Mouse (Mus musculus) spleen, postnatal 36 days (tissue): ENCODE data around the gene Mgat3.
A peak's percentile ranks its signal among the peaks of the same experiment; 100 is the strongest.

ENCODE experiments used
- DNase-seq, 2 experiments: peaks; one replicate each; pipeline ENCODE4 v3.0.0; 2022; ENCODE audit warnings: low spot score in 2 of 2, mixed read lengths in 1 of 2

Mgat3 gene

DNA sequence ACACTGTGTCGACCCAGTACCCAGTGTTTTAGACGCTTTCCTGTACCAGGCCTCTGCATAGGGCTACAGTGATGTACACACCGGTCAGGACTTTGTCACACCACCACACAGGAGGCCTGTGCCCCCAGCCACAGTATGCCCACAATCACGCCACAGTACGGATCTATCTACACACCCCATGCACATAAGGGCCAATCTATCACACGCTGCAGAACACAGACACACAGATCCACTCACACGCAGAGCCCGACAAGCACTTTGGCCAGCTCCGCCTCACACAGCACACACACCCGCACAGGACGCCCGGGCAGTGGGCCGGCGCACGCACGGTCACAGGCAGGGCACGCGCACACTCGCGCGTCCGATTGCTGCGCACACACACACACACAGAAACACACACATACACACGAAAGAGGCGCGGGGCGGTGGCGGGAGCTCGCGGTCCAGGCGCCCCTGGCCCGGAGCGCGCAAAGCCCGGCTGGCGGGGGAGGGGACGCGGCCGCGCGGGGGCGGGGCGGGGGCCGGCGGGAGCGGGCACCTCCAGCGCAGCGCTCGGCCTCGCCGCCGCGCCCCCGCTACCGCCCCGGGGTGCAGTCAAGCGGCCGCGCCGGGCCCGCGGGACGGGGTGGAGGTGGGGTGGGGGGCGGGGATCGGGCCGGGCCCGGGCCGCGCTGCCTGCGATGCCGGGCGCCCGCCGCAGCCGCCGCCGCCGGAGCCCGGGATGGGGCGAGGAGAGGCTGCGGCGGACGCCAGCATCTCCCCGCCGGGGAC lies at the start of gene Mgat3:
Mgat3 (plus strand) TSS at position 721 of the 771 bp plus-strand sequence.
- DNase-seq: no peak

DNA sequence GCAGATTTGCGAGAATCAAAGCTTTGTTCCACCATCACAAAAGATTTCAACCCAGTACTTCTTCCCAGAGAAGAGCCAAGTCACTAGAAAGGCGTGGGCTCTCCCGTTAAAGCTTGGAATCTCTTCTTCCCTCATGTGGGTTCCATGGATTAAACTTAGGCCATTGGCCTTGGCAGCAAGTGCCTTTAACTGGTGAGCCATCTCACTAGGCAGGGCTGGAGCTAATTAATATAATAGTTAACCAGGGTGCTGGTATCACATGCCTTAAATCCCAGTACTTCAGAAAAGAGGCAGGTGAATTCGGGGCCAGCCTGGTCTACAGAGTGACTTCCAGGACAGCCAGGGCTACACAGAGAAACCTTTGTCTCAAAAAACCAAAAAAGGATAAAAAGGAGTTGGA lies 48.9 kb upstream of the Mgat3 start:
- DNase-seq: no peak

DNA sequence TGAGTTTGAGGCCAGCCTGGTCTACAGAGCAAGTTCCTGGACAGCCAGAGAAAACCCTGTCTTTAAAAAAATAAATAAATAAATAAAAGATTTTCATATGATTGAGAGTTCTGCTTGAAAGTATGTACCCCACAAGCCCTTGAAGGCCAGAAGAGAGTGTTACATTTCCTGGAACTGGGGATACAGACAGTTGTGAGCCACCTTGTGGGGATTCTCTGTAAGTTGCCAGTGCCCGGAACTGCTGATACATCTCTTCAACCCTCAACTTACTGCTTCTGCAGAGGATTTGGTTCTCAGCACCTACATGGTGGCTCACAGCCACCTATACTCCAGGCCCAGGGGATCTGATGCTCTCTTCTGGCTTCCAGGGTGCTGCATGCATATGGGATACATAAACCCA lies 46.3 kb upstream of the Mgat3 start:
- no peak for DNase-seq

DNA sequence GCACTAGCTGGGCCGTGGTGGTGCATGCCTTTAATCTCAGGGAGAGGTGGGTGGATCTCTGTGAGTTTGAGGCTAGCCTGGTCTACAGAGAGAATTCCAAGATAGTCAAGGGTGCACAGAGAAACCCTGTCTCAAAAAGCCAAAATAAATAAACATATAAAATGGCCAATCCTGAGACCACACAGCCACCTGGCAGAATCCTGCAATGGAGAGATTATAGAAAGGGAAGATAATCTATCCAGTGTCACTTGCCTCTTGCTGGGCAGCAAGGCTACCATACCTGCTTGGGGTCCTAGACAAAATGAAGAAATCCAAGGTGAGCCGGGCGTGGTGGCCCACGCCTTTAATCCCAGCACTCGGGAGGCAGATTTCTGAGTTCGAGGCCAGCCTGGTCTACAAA lies 43.5 kb upstream of the Mgat3 start:
- no peak for DNase-seq

DNA sequence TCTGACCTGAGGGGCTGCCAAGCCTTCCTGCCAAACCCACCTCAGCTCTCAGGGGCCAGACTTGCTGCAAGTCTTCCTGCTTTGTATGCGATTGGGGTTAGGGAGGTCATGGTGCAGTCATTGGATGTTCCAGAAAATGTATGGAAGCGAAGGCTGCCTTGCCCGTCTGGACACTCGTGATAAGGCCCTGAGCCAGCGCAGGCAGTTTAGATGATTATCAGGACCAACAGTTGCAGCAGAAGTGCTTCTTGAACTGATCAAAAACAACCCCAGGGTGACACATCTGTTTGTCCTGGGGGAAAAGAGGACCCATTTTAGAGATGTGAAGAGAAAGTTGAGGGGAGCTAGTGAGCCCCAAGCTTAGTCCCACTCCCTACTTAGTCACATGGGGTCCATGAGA lies 42.8 kb upstream of the Mgat3 start:
- DNase-seq: peak; percentile 35 to 63

DNA sequence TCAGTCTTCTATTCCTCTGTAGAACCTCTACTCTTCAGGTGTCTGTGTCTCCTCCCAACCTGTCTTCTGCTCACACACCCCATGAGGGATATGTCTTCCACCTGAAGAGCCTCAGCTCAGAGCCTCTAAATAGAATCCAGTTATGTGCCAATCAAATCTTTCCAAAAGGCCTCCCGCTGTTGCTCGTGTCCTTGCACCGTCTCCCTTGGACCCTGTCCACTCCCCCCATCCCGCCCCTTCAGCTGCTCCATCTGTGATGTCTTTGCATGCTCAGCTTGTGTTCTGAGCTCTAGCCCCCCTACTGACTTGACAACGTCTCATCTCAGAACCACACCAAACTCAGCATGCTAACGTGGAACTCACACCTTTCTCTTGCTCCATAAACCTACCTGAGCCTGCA lies 42.1 kb upstream of the Mgat3 start:
- no peak for DNase-seq

DNA sequence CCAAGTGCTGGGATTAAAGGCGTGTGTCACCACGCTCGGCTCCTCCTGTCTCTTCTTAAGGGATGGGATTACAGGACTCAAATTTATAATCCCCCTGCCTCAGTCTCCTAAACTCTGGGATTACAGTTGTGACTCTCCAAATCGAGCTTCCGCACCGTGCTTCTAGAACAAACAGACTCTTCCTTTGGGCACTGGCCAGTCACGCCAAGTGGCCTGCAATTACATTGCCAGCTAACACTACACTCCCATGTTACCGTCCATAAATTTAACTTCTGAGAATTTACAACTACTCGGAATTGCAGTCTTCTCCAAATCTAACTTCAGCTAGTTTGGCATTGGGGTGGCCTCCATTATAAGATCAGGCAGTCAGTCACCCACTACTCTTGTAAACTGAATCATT lies 41.1 kb upstream of the Mgat3 start:
- DNase-seq: no peak

DNA sequence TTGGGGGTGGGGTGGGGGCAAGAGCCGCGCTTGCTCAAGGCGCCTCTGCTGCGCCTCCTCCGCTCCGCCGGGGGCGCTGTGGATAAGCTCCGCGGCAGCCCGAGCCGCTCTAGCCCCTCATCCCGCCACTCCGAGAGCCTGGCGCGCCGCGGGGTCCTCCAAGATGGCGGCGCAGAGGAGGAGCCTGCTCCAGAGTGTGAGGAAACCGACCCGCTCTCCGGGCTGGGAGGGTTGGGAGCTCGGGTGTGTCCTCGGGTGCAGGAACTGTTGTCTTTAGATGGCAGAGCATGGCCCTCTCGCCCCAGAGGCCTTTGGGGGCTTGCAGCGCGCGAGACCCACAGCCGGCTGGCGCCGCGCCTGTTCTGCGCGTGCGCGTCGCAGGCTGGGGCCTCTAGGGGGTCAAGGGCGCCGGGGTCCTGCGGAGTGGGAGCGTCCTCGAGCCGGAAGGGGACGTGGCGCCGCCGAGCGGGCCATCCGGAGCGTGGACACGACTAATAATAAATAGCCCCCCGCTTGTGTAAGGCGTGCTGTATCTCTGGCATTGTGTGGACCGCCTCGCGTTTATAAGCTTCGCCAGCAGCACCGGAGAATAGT lies 40.4 kb upstream of the Mgat3 start, which contains the start of gene Tab1:
Tab1 (plus strand) TSS at position 135 of the 594 bp plus-strand sequence.
- peak; percentile 89 for DNase-seq

DNA sequence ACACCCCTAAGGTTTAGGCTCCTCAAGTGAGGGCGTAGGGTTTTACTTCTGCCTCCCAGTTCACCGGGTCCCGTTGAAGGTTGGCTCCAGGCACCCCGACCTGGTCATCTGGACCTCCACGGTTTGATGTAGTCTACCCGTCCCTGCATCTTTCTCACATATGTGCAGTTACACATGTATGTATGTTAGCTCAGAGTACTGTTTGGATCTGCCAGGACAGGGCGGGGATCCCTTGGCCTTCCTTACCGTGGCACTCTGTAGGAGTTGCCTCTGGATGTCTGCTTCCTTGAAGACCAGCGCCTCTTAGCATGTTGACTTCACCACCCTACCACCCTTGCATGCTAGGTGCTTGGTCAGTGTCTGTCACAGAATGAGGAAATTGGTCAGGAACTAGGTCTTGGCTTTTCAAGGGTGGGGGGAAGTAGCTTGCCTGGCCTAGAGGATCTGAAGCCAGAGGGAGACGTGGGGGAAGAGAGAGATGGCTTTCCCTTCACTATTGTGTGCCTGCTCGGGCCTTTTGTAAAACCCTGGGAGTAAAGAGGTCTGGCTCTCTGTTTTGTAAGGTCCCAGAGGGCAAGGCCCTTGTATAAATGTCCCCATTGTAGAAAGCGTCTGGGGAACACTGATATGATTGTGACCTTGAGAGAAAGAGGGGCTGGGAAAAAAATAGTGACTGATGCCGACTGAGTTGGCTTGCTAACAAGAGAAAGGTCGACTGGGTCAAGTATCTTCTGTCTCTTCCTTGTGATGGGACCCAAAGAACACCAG lies 39.7 kb upstream of the Mgat3 start:
- peak; percentile 27 to 44 for DNase-seq

DNA sequence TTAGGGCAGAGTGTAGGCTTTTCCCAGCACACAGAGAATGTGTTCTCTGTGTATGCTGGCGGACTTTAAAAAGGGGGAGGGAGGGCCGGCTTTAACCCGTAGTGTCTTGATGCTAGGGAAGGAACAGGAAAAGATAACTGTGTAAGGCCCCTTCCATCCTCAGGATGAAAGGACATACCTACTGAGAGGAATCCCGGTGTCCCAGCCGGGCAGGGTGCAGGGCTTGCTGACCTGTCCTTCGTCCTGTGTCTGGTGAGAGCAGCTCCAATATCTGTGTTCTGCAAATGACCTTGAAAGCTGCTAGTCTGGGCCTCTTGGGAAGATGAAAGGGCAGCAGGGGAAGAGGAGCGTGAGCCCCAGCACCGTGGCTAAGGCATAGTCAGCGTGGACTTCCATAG lies 39.1 kb upstream of the Mgat3 start:
- no peak for DNase-seq

DNA sequence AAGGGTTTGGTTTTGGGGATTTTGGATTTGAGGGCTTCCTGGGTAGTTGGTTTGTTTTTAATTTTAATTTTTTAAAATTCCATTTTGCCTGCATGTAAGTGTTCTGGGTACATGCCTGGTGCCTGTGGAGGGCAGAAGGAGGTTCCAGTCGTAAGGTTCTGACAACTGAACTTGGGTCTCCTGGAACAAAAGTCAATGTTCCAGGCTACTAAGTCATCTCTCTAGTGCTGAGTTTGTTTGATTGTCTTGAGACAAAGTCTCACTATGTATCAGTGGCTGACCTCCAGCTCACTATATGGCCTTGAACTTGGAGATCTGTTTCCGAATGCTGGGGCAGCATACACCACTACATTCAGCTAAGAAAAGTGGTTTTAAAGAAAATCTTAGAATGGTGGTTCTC lies 38.0 kb upstream of the Mgat3 start:
- no peak for DNase-seq

DNA sequence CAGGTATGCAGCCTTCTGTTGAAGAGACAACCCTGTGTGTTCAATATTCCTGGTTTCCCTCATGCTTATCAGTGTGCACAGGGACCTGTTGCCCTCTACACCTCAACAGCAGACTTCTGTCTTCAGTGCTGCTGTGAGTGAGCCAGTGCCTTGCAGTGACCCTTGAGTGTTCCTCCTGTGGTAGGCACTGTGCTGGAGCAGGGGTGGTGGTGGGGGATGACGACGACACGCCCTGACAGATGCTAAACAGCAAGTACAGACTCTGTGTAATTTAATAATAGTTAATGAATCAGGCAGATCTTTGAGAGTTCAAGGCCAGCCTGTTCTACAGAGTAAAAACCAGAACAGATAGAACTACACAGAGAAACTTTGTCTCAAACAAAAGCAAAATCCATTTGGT lies 36.9 kb upstream of the Mgat3 start:
- DNase-seq: no peak

DNA sequence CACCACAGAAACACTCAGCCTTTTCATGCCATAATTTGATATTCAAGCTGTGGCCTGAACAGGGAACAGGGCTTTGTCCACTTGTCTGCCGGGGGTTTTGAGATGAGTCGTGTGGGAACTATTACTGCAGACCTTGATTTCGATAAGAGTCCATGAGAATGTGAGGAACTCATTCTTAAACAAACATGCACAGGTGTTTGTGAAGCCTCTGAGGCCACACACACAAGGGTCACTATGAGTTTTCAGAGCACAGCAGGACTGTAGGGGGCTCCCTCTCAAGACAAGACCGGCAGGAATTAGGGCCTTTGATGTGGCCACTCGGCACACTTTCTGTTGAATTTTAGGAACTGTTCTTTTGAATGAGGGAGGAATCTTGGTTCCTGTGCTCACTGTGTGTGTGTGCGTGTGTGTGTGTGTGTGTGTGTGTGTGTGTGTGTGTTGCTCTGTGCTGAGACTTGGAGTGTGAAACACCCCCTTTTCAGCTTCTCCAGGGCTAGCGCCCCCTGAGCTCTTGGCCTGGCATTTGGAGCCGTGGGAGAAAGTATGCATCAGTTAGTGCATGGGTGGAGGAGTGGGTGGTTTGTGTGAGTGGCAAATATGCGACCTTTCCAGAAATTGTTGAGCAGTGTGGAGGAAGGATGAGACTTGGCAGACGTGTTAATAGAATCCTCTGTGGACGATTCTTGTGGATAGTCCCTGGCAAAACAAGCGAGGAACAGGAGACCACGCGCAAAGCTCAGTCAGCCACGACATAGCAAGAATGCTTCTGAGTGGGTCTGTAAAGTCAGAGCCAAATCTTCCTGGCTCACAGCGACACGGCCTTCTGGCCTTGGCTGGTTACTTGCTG lies 35.4 kb upstream of the Mgat3 start:
- no peak for DNase-seq

DNA sequence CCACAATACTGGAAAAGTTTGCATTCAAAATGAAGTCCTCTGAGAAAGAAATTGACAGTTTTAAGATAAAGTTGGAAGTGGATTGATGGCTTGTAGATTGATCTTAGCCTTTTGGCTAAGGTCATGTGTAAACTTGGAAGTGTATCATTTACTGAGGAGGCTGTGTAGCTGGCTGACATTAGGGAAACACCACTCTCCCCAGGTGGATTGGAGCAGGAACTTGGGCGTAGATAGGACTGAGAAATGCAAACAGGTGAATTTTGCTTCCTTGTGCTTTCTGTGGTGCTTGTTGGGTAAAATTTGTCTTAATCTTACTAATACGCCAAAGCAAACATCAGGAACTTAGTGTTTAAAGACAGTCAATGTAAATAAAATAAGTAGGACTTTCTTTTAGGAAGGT lies 33.2 kb upstream of the Mgat3 start:
- DNase-seq: no peak

DNA sequence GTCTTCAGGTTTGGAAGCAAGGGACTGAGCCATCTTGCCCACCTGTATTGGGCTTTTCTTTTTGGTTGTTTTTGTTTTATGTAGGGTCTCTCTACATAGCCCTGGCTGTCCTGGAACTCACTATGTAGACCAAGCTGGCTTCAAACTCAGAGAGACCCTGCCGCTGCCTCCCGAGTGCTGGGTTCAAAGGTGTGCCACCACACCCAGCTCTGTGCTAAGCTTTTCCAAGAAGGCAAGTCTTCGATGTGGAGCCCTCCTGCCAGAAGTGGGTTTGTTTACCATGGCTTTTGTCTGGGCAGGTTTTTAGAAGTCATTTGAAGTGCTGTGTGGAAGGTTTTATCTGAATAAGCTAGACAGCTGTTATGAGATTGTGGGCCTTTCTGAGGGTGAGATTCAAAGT lies 32.6 kb upstream of the Mgat3 start:
- no peak for DNase-seq

DNA sequence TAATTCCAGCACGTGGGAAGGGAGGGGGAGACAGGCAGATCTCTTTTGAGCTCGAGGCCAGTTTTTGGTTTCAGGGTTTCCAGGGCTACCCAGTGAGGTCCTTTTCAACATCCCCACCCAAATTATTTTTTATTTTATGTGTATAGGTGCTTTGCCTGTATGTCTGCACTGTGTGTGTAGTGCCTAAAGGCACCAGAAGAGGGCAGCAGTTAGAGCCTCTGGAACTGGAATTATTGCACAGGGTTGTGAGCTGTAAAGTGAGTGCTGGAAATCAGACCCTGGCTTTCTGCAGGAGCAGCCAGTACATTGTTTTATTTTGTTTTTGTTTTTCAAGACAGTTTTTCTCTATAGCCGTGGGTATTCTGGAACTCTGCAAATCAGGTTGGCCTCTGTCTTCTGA lies 31.4 kb upstream of the Mgat3 start:
- DNase-seq: no peak

DNA sequence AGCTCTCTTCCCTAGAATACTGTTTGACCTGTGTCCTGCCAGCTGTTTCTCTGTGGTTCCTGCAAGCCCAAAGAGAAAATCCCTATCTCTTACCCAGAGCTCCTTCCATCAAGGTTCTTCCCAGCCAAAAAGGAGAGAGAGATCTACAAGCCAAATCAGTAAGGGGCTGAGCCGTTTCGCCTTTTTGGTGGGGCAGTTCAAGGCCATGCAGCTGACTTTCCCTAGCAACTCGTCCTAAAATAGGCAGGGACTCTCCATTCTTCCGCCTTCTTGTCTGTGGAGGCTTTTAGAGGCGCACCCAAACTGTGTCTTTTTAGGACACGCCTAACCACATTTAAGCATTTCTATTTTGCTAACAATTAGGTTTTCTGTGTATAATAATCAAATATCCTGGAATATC lies 29.8 kb upstream of the Mgat3 start:
- no peak for DNase-seq

DNA sequence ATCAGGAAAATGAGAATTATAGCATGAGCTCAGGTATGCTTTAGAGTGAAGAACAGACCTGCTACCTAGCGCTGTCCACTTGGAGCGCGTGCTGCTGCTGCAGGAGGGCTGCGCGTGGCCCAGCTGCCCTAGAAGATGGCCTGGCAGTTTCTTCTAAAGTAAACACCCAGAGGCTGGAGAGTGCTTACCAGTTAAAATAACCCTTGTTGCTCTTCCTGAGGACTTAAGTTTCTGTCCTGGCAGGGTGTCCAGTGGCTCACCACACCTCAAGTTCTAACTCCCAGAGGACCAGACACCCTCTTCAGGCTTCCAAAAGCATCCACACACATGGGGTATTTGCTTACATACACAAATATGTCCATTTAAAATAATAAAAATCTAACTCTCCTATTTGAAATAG lies 28.1 kb upstream of the Mgat3 start:
- DNase-seq: no peak

DNA sequence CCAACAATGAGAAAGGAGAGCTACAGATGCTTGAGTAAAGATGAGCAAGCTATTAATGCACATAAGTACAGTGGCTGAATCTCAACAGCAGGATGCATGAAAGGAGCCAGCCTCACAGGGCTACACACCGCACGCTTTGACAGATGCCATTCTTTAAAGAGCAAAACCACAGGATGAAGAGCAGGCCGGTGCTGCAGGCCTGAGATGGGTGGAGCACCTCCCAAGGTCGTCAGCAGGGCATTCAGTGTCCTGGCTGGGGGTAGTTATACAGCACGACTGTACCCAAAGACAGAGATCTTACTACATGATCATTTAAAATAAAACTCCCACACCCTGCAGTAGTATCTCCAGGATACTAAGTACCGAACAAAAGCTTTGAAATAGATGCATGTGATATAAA lies 27.4 kb upstream of the Mgat3 start:
- DNase-seq: no peak

DNA sequence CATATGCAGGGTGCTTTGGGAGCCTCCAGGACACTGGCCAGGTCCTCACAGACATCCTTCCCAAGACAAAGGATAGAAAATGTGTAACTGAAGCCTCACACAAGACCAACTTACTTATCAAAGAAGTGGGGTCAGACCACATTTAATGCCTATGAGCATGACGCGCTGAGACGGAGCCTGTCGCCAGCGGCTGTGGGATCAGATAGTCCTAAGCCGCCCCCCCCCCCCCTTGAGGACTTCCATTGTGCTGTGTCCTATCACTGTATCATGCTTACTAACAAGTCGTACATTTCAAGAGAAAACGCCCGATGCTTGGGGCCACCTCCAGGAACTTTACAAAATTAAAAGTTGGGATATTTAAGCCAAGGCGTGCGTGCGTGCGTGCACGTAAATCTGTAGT lies 26.4 kb upstream of the Mgat3 start:
- no peak for DNase-seq

DNA sequence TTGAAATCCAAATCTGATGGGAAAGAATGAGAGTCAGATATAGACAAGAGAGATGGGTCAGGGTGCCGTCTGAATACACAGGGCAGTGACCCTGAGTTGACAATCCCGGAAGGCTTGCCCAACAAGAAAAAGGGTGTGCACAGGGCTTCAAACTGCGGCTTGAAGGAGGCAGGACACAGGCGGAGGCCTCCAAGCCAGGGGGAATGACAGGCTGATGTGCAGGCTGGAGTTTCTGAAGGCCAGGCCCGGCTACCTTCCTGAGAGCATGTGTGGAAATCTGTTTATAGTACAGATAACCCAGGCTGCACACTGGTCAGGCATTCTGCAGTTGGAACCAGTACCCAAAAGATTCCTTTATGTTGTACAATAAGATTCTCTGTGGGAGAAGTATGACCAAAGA lies 26.0 kb upstream of the Mgat3 start:
- no peak for DNase-seq

DNA sequence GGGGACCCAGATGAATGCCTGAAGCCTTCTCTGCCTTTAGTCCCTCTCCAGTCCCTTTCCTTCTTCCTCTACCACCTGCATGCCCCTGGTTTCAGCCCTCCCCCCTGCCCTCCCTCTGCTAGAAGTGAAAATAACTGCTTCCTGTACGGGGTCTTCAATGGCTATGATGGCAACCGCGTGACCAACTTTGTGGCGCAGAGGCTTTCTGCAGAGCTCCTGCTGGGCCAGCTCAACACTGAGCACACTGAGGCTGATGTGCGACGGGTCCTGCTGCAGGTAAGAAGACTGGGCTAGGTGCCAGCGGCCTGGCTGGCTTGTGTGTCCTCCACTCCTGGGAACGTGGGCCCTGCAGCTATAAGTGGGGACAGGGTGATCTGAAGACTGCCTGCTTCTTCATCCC lies 25.0 kb upstream of the Mgat3 start:
- DNase-seq: no peak
